Mouse (Mus musculus) lung, postnatal 36 days (tissue): ENCODE measurements at regions not wholly inside any gene's neighbourhood (a gene's known extent, or its start where the extent isn't known, plus 50 kb on each side); places are given as distances from the start of the nearest gene placed in this dataset.

Source experiments
- DNase-seq: peaks from one replicate; pipeline ENCODE4 v3.0.0; 2022; ENCODE audit warnings: mixed read lengths

DNA sequence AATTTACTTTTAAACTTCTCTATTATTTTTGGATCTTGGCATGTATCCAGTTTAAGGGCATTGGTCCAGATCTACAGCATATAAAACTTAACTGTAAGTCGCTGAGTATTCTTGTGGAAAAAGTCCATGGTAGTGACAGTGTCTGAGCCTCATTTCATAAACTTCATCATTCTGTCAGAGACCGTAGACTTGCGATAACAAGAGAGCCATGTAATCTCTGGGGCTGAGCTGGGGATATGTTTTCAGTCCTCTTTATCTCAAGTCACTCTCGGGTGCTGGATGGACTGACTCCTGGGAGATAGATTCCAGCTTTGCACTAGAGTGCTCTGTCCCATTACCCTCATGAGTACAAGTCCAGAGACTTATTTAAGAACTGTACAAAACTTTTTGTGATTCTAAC is 362.0 kb downstream of the Fat4 start:
- DNase-seq, result no peak

DNA sequence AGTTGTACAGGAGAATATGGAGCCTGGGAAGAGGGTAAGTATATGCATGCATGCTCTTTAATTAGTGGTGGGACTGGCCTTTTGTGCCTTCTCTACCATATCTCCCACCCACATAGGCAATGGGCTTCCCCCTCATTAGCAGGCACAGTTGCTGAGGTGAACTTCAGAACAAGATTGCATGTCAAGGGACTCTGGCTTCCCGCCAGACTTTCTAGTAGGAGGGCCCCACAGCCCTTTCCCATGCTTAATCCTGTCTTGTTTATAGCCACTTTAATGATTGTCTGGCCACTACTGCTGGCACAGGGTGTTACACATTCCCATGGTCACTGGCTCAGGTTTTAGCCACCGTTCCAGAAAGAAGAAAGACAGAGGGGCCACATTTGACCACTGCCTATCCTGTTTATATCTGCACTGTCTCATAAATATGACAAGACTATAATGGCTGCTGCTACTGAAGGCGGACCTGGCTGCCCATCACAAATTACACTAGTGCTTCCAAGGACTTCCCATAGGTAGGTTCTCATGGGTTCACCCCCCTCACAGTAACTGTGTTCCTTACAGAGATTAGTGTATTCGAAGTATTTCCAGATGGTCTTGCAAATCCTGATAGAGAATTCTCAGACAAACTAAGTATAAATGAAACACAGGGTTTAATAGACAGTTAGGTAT is 362.6 kb downstream of the Fat4 start:
- DNase-seq, result peak; percentile 2

DNA sequence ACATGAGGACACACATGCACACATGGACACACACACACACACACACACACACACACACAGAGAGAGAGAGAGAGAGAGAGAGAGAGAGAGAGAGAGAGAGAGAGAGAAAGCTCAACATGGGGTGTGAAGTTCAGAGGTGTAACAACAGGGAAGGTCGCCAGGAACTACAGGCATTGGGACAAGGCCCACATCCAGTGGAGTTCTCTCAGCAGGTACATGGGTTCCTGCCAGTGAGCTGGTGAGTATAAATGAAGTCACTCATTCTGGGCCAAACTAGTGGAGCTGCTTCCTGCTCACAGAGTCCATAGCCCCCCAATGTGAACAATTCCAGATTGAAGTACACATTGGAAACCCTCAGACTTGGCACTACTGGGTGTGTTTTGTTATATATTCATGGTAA is 366.3 kb downstream of the Fat4 start:
- DNase-seq, result no peak

DNA sequence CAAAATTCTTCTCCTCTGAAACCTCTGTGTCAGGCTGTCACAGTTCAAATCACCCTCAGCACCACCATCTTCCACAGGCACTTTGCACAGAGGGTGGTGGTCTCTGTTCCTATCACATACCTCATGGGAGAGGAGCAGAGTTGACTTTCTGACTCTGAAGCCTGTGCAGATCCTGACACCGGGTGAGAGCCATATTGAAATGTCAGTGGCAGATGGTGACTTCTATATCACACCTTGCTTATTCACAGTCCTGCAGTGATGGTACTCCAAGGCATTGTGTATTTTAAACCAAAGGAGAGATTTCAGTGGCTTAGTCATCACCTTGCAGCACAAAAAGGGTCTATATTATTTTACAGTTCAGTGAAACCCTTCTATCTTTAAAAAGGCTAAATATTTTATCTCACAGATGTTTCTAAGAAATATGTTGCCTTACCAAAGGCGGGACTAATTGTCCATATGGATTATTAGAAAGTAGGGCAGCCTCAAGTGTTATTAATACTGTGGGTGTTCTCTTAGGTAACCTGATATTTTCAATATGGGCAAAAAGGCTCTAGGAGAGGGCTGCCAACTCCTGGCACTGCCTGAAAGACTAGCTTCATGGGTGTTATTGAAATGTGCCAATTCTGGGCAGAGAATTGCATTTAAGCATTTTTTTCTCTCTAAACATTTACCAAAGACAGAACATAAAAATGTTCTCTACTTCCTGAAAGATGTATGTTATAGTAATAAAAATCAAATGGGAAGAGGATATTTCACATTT is 378.1 kb downstream of the Fat4 start:
- DNase-seq, result no peak

- DNase-seq, result no peak
These were observed 378.9 kb downstream of the Fat4 start for GRCm38 (mm10) chr3:39265606-39266005.

DNA sequence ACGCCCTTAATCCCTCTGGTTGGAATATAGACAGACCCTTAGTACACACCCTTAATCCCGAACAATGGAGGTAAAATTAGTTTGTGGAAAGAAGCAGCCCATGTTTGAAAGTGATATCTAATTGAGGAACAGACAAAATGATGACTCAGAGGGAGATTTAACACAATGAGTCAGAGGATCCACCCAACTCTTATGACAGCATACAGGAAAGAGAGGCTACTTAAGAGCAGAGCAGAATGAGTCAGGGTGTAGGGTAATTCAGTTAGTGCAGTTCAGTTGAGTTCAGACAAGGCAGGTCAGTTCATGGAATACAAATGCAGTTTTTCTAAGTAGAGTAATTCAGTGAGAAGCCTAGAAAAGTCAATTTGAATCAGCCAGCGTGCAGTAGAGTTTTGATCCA is 382.6 kb downstream of the Fat4 start:
- no peak for DNase-seq

- DNase-seq, result no peak
These were observed 385.9 kb downstream of the Fat4 start for GRCm38 (mm10) chr3:39272616-39273015.

DNA sequence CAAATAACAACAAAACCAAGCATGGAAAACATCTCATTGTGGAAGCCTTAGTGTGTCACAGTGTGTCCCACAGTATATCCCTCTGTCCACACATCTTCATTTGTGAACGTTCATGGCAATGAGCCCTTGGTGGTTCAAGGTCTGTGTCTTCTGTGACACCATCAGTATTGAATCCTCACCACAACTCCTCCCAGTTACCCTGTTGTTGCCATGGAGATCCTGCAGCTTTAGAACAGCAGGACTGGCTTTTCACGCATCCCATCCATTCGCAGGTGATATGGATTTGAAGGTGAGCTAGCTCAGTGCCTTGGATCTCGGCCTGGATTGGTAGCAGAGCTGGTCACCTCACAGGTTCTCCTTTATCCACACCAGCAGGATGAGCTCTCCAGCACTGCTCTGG is 390.2 kb downstream of the Fat4 start:
- DNase-seq, result no peak

DNA sequence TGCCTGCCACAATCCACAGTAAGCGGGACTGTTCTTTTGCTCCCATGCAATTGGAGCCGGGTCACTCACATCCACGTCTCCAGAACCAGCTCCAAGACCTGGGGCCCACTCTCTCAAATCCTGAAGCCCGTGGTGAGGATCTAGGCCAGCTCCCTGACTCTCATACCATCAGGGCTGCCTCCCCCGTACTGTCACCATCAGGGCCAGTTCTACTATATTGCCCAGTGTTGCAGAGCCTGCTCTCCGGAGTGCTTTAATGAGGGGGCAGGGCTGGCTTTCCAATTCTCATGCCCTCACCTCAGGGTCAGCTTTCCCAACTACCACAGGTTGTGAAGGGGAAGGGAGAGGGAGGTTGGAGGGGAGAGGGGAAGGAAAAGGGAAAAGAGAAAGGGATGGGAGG is 390.6 kb downstream of the Fat4 start:
- DNase-seq, result no peak

DNA sequence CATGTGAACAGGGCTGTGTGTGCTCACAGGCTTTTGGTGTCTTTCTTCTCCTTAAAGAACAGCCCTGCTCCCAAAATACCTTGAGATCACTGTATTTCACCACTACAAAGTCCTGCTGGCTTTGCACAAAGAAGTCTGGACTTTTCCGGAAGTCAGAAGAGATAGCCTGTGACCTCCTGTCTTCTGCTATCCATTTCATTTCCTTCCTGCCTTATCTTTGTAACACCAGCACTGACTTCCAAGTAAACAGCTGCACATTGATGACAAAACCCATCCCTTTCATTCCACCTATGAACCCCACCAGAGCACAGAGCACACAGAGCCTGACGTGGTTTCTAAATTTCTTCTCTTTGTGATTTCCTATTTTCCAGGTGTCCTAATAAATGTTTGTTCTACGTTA is 408.5 kb downstream of the Fat4 start:
- no peak for DNase-seq

DNA sequence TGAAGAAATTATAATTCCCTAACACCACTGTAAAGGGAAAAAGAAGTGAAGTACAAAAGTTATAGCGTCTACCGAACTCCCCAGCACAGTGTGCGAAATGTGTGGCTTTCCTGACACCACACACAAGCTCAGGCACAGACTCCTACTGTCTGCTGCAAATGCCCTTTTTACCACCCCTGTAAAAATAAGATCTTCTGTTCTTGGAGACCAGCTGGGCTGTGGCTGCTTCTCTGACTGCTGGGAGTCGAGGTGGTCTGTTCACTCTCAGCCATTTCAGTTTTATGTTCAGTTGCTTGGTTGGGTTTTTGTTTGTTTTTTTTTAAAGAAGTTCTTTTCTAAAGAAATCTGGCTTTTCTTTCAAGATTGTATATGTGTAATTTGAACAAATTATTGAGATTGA is 409.5 kb downstream of the Fat4 start:
- no peak for DNase-seq

- no peak for DNase-seq
These were observed 422.7 kb downstream of the Fat4 start for GRCm38 (mm10) chr3:39309487-39309886.

- DNase-seq, result no peak
These were observed 426.8 kb downstream of the Fat4 start for GRCm38 (mm10) chr3:39313563-39313962.

GRCm38 (mm10) chr3:39320851-39321250 is 434.1 kb downstream of the Fat4 start:
- no peak for DNase-seq

GRCm38 (mm10) chr3:39322225-39322624 is 435.5 kb downstream of the Fat4 start:
- no peak for DNase-seq

DNA sequence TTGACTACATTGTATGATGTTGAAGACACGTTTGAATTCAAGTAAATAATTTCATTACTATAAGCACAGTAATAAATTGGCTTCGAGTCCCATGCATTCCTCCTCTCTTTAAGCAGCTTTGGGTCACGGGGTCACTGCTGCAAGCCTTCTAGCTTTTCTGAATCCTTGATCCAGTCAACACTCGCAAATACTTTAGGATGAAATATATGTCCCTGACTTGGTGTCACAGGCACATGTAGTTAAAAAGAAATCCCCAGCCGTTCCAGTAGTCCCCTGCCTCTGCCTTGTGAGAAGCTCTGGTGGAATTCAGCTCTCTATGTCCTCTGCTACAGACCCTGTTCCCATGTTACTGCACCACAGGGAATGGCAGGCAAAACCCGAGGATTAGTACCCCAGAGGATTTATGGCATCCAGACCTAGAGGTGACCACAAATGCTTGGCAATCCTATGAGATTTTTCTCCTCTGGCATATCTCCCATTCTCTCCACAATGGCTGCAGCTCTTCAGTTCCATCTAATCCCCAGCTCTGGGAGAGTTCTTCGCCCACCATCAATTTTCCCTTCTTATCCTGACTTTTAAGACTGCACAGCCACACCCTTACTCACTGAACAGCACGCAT is 449.0 kb downstream of the Fat4 start:
- DNase-seq, result no peak

GRCm38 (mm10) chr3:39341161-39341687 is 454.5 kb downstream of the Fat4 start:
- DNase-seq, result no peak

- DNase-seq, result no peak
These were observed 457.3 kb downstream of the Fat4 start for GRCm38 (mm10) chr3:39344078-39344477.

- no peak for DNase-seq
These were observed 460.8 kb downstream of the Fat4 start for GRCm38 (mm10) chr3:39347578-39347977.

DNA sequence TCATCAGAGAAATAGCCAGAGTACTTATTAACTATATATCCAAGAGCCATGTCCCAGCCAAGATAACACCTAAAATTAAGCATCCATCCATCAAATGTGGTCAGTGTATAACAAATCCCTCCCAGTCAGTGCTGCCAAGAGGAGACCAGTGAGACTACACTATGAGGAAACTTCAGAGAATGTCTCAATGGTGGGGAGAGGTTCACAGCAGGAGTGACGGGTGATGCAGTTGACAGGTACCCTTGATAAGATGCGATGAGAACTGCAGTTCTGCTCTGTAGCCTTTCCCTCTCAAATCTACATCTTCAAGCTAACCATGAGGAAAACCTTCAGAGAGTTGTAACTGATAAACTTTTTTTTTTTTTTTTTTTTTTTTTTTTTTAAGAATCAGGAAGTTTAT is 470.3 kb downstream of the Fat4 start:
- DNase-seq, result no peak

DNA sequence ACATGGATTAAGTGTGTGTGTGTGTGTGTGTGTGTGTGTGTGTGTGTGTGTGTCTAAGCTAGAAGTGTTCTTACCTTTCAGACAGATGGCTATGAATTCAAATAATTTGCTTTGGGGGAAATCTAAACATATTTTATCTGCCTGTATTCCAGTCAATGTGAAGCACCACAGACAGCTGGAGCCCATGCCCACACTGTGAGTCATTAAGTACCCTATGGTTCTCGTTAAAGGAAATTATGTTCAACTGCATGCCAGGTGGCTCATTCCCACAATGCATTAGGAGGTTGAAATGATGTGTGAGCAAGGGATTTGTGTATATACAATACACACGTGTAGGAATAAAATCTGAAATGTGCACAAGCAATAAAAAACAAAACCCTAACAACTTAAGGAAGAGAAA is 473.5 kb downstream of the Fat4 start:
- DNase-seq, result no peak

DNA sequence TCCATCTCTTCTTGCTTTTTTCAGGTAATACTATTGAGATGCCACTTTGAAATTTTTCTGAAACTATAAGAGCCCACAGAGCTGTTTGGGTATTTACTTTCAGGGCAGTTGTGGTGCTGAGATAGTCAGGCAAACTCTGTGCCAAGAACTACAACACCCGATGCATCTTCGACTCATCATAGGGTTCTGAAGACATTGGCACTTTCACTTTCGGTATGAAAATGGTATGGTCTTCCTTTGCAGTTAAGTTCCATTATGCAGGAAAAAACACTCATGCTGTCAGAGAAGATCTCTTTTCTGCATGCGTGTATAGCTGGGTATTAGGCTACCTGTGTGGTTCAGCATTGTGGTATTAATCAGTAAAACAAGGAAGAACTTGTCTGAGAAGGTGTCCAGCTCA is 484.2 kb downstream of the Fat4 start:
- DNase-seq, result peak; percentile 4

DNA sequence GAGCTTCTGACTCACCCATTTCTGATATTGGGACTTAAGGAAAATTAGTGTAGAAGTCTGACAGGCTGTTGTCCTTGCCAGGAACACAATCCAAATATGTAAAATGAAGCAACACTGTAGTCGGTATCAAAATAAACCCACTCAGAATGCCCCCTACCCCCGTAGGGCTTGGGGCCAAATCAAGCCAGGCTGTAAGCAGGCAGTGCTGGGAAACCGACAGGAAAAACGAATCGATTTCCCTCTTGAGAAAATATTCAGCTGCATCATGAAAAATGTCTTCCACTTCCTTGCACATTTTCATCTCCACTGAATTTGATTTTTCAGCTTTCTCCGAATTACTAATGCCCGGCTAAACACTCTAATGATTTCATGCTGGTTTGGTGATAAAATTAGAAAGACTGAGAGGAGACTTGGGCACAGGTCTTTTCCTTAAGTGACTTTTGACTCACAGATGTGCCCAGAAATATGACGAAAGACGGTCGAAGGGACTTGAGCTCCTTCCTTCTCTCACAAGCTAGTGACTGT is 485.7 kb downstream of the Fat4 start:
- no peak for DNase-seq

GRCm38 (mm10) chr3:39375465-39375864 is 488.7 kb downstream of the Fat4 start:
- no peak for DNase-seq
